Mouse (Mus musculus) adrenal gland, postnatal 10 days (tissue): ENCODE data around the gene Gm14180. TPM values are rescaled to one million over a fixed set of nuclear protein-coding genes. Genes with fewer than 3 reads are reported as not detected.
"Not testable (repeated sequence)": the region's sequence is repeated elsewhere in the genome, so short reads cannot be mapped to it uniquely, and the experiment has no call there.

ENCODE experiments used
- DNase-seq: peaks from one replicate; pipeline ENCODE4 v3.0.0; 2021; ENCODE audit warnings: mixed read lengths
- long read RNA-seq, 2 experiments: library from polyadenylated mRNA; stranded (forward); transcript quantifications; one replicate each; pipeline ENCODE4 v2.0.0; 2021
- total RNA-seq, 2 experiments: library from RNA; stranded (reverse); gene quantifications; 2 replicates each; pipeline ENCODE4 v1.2.3; 2021

The Gm14180 gene
- total RNA-seq, result not detected
- long read RNA-seq, experiment 1, result 0 reads
- long read RNA-seq, experiment 2, result 0 reads

GRCm38 (mm10) chr11:99734190-99734589, at the start of gene Gm14180:
Gene Gm14180, minus strand, starts transcription at chr11:99734290.
- no peak for DNase-seq

- DNase-seq, result no peak
Measured at GRCm38 (mm10) chr11:99780604-99781003, 46.5 kb upstream of the Gm14180 start, which contains the start of gene Krtap4-8. Gene Krtap4-8, minus strand, starts transcription at chr11:99780704.

- no peak for DNase-seq
Measured at GRCm38 (mm10) chr11:99778401-99778800, 44.3 kb upstream of the Gm14180 start.

- not testable (repeated sequence) for DNase-seq
Measured at GRCm38 (mm10) chr11:99772813-99773212, 38.7 kb upstream of the Gm14180 start, which contains the start of gene Gm11595. Gene Gm11595, minus strand, starts transcription at chr11:99772913.

GRCm38 (mm10) chr11:99768410-99768809, 34.3 kb upstream of the Gm14180 start:
- DNase-seq, result no peak

- DNase-seq, result no peak
Measured at GRCm38 (mm10) chr11:99758877-99759276, 24.8 kb upstream of the Gm14180 start.

- DNase-seq, result no peak
Measured at GRCm38 (mm10) chr11:99743985-99744384, 9.9 kb upstream of the Gm14180 start.

GRCm38 (mm10) chr11:99724061-99724460, 10.0 kb downstream of the Gm14180 start:
- no peak for DNase-seq

GRCm38 (mm10) chr11:99718759-99719158, 15.3 kb downstream of the Gm14180 start:
- no peak for DNase-seq

- no peak for DNase-seq
Measured at GRCm38 (mm10) chr11:99690463-99690862, 43.6 kb downstream of the Gm14180 start, which contains the start of gene Gm14190. Gene Gm14190, minus strand, starts transcription at chr11:99690740.

- not testable (repeated sequence) for DNase-seq
Measured at GRCm38 (mm10) chr11:99685235-99685634, 48.9 kb downstream of the Gm14180 start.

Other genes starting within 250 kb of the Gm14180 start
- gene Krt23, start 241.2 kb downstream of the Gm14180 start, total RNA-seq, result 10 to 100 TPM in 1 of 2 experiments, 1 to 10 TPM in 1; 4.4 to 12.8 TPM
- not detected for gene Krt39, start 213.0 kb downstream of the Gm14180 start, total RNA-seq
- not detected for gene Krt40, start 191.1 kb downstream of the Gm14180 start, total RNA-seq
- not detected for gene Krtap3-3, start 183.4 kb downstream of the Gm14180 start, total RNA-seq
- not detected for gene Krtap3-2, start 177.4 kb downstream of the Gm14180 start, total RNA-seq
- not detected for gene Gm11939, start 174.8 kb downstream of the Gm14180 start, total RNA-seq
- gene Krtap3-1, start 167.7 kb downstream of the Gm14180 start, total RNA-seq, result not detected
- not detected for gene Krtap1-5, start 153.3 kb downstream of the Gm14180 start, total RNA-seq
- gene Krtap1-4, start 150.6 kb downstream of the Gm14180 start, total RNA-seq, result not detected
- gene Krtap1-3, start 143.0 kb downstream of the Gm14180 start, total RNA-seq, result not detected
- not detected for gene Krtap9-3, start 136.2 kb downstream of the Gm14180 start, total RNA-seq
- gene Gm11938, start 131.0 kb downstream of the Gm14180 start, total RNA-seq, result not detected
- gene Gm11937, start 124.1 kb downstream of the Gm14180 start, total RNA-seq, result not detected
- gene Krtap2-4, start 119.4 kb downstream of the Gm14180 start, total RNA-seq, result not detected
- not detected for gene Gm11562, start 113.9 kb downstream of the Gm14180 start, total RNA-seq
- gene Krtap4-1, start 106.1 kb downstream of the Gm14180 start, total RNA-seq, result not detected
- not detected for gene Krtap4-2, start 99.2 kb downstream of the Gm14180 start, total RNA-seq
- gene Krtap4-7, start 90.2 kb downstream of the Gm14180 start, total RNA-seq, result not detected
- gene Gm11555, start 84.1 kb downstream of the Gm14180 start, total RNA-seq, result not detected
- gene Gm11563, start 75.3 kb downstream of the Gm14180 start, total RNA-seq, result not detected
- gene Krtap4-6, start 68.3 kb downstream of the Gm14180 start, total RNA-seq, result not detected
- gene Gm14190, start 43.5 kb downstream of the Gm14180 start, total RNA-seq, result not detected
- gene Gm11595, start 38.6 kb upstream of the Gm14180 start, total RNA-seq, result not detected
- not detected for gene Krtap4-8, start 46.4 kb upstream of the Gm14180 start, total RNA-seq
- gene Krtap4-9, start 50.9 kb upstream of the Gm14180 start, total RNA-seq, result not detected
- gene Gm11596, start 59.2 kb upstream of the Gm14180 start, total RNA-seq, result not detected
- not detected for gene Gm11569, start 64.6 kb upstream of the Gm14180 start, total RNA-seq
- not detected for gene Gm11554, start 70.2 kb upstream of the Gm14180 start, total RNA-seq
- gene Krtap4-13, start 75.6 kb upstream of the Gm14180 start, total RNA-seq, result not detected
- not detected for gene Gm11564, start 81.4 kb upstream of the Gm14180 start, total RNA-seq
- not detected for gene 2300003K06Rik, start 103.8 kb upstream of the Gm14180 start, total RNA-seq
- not detected for gene Krtap4-16, start 117.3 kb upstream of the Gm14180 start, total RNA-seq
- not detected for gene Gm11568, start 123.6 kb upstream of the Gm14180 start, total RNA-seq
- gene Gm11559, start 130.2 kb upstream of the Gm14180 start, total RNA-seq, result not detected
- gene Krtap9-1, start 139.1 kb upstream of the Gm14180 start, total RNA-seq, result not detected
- gene Gm11567, start 144.9 kb upstream of the Gm14180 start, total RNA-seq, result not detected
- gene Krtap31-1, start 173.6 kb upstream of the Gm14180 start, total RNA-seq, result not detected
- not detected for gene Gm11565, start 180.5 kb upstream of the Gm14180 start, total RNA-seq
- gene Krtap31-2, start 202.0 kb upstream of the Gm14180 start, total RNA-seq, result not detected
- gene Krtap9-5, start 214.2 kb upstream of the Gm14180 start, total RNA-seq, result not detected
- not detected for gene Krtap29-1, start 244.8 kb upstream of the Gm14180 start, total RNA-seq